Mouse (Mus musculus): ENCODE measurements around the gene Slc8b1.

Slc8b1 gene

DNA sequence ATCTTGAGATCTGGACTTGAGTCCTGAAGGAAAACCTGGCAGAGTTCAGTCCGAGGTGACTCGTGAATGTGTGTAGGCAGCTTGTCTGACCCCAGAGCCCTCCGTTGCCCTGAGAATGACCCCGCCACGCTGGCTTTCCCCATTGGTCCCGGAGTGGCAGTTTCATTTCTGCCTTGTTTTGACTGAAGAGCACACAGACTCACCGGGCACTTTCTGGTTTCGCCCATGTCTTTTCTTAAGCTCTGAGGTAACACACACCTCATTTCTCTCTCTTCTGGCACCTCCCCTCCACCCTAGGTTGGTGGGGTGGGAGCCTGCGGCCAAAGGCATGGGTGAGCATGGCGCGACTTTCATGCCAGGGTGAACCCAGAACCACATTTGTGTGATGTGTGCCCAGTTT, 15.3 kb downstream of the Slc8b1 start:
- DNase-seq (ENCODE audit: low spot score in 2 of 2), result no peak

DNA sequence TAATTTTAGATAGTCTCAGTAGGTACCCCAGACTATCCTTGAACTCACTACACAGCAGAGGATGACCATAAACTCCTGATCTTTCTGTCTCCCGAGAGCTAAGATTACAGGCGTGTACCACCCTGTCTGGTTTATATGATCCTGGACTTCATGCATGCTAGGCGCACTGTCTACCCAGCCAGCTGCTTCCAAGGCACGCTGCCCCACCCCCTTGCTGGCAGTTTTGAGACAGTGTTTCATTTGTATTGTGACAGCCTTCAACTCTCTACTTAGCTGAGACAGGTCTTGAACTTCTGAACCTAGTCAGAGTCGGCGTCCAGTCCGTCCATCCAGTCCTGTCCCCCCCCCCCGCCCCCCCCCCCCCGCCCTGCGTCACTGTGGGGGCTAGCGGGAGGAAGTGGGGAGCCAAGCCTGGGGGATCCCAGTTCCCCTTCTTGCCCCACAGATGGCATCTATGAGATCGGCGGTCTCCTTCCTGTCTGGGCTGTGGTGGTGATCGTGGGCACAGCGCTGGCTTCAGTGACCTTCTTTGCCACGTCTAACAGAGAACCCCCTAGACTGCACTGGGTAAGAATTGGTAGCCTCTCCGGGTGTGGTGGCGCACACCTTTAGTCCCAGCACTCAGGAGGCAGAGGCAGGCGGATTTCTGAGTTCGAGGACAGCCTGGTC, 16.5 kb downstream of the Slc8b1 start:
- DNase-seq (ENCODE audit: low spot score in 2 of 2), result no peak

DNA sequence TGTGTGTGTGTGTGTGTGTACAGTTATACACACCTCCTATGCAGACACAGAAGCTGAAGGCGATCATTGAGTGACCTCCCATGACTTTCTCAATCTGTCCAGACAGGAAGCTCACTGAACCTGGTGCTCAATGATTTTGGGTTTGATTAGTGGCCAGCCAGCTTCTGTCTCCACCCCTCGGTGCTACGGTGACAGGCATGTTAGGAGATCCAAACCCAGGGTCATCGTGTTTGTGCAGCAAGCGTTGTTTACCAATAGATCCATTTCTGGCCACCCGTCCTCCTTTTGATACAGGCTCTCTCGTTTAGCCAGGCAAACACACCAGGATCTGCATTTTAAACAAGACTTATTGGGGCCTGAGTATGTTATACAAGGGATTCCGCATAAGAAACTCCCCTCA, 20.7 kb downstream of the Slc8b1 start:
- DNase-seq (ENCODE audit: low spot score in 2 of 2), result no peak

DNA sequence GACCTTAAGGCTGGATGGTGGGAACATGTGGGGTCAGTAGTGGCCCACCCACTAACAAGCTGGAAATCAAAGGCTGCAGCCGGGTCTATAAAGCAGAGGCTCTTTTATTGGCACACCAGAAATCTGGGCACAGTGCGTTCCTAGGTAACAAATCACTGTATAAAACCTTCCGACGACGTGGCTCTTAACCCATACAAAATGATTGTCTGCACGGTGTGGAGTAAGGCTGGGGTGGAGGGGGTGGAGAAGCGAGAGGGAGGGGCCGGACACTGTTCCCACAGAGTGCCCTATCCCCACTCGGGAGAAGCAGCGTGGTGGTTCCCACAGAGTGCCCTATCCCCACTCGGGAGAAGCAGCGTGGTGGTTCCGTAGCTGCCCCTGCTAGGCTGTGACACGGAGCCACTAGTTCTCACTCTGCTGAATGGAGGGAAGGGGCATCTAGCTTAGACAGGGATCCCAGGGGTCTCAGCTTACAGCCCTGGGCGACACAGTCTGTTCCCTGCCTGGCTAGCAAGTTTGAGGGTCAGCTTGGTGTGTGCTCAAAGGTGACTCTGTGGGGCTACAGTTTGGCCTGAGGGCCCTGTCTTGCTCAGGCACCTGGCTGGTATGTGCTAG, 23.2 kb downstream of the Slc8b1 start:
- no peak for DNase-seq (ENCODE audit: low spot score in 2 of 2)

DNA sequence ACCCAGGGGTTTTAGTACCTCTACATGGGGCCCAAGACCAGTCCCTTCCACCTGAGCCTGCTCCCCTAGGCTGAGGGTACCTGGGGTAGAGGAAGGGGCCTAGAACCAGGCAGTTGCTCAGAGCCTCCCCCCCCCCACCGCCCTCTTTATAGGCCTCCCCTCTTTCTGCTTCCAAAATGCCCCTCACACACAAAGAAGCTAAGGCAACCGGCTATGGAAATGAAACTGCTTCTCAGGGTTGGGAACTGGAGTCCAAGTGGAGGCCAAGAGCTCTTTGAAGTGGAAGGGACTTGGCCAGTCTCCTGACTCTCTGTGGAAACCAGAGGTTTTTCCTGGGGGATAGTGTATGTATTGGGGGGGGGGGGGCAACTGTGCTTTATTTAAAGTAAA, 23.7 kb downstream of the Slc8b1 start:
- no peak for DNase-seq (ENCODE audit: low spot score in 2 of 2)

DNA sequence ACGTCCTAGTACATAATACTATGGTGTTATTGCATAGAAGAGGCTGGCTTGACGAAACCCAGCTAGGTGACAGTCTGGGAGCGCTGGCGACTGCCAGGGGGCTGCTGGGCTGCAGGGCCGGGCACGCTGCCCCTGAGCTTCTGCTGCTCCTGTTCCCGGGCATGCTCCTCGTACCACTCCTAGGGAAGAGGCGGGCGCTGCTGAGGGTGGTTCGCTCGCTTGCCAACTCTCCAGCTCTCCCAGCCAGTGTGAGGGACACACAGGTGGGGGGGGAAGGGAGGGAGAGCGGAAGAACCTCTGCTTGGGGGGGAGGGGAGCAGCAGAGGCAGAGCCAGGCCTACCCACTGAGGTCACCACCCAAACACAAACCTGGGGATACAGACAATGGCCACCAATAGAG, 25.1 kb downstream of the Slc8b1 start:
- DNase-seq (ENCODE audit: low spot score in 2 of 2), result peak in 1 of 2 experiments; percentile 52

DNA sequence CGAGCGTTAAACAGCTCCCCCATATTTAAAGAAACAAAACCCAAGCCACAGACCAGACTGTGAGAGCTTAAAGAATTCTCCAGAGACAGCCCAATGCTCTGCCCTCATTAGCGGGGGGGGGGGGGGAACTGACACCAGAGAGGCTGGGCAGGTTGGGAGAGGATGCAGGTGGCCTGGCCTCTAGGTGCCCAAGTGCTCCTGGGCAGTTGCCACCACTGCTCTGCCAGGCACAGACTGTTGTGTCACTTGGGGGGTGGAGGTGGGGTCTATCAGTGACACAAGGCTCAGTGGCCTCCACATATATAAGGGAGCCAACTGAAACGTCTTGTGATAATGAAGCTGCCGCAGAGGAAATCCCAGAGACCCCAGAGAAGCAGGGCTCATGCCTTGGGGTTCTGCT, 25.7 kb downstream of the Slc8b1 start:
- DNase-seq (ENCODE audit: low spot score in 2 of 2), result no peak

DNA sequence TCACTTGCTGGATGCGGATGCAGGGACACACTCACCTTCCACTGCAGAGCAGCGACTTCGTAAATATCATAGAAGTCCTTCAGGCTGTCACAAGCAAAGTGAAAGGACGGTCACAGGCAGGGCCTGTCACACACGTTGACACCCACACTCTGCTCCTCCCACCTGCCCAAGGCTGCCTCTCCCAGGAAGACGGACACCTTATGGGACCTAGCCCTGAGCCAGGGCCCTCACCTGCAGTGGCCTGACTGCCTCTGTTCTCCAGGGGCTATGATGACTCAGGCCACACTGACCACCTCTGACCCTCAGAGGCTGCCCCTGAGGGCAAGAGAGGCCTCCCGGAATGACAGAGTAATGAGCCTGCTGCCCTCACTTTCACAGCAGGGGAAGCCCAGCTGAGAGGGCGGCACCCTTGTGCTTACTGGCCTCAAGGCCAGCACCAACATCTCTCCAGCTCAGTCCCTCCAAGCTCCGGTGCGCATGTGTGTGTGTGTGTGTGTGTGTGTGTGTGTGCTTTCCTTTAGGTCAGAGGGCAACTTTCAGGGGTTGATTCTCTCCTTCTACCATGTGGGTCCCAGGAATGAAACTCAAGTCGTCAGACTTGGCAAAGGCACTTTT, 37.4 kb downstream of the Slc8b1 start:
- no peak for DNase-seq (ENCODE audit: low spot score in 2 of 2)

DNA sequence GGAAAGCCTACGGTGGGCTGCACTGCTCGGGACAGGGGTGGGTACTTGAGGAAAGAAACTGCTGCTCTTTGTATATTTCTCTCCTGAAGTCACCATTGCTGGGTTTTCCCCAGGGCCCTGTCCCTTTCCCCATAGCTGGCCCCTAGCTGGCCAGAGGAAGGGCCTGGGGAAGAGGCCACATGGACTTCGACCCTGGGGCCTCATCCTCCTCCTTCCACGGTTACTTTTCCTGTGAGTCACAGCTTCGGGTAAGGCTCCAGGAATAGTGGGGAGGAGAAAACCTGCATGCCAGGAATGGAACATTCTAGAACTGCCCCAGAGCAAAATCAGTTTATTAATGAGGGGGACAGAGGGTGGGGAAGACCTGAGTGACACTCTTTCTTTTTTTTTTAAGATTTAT, 39.2 kb downstream of the Slc8b1 start:
- no peak for DNase-seq (ENCODE audit: low spot score in 2 of 2)

DNA sequence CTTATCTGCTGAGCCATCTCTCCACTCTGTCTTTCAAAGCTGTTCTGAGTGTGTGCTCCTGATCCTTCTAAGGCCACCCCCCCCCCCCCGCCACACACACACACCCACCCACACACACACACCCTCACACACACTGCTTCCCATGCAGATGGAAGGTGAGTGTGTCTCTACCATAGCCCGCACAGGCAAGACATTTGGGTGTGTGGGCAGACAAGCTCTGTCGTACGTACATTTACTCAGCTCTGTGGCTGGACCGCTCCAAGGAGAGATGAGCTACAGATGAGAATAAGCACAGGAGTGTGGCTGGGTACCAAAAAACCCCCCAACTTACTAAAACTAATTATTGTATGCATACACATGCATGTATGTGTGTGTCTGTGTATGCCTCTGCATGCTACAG, 39.7 kb downstream of the Slc8b1 start:
- DNase-seq (ENCODE audit: low spot score in 2 of 2), result no peak

DNA sequence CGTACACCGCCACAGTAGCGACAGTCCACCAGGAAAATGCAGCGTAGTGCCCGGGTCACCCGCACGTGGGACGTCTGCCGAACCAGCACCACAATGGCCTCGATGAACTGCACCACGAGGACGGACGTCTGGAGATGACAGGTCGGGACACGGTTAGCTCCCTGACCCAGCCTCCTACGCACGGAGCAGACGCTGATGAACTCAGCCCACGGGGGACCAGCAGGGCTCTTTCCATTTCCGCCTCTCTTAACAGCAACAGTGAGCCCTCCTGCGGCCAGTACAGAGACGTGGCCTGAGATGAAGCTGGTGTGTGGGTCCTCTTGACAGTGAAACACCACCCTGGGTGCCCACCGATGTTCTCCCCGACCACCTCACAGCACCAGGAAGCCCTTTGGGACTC, 44.9 kb downstream of the Slc8b1 start:
- no peak for DNase-seq (ENCODE audit: low spot score in 2 of 2)

DNA sequence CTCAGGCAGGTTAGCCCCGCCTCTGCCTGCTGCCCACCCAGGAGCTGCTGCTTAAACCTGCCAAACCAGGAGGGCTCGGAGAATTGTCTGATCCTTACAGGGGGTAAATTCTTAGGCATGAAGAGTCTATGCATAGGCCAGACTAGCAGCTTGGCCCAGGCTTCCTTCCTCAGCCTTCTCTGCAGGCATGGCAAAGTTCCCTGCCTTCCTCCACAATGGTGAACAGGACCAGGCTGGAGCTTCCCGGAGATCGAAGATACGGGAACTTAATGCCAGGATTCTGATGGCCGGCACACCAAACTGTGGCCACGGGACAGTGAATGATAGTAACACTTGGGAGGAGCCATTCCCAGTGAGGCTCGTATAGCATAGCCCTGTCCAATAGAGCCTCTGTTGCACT, 47.1 kb downstream of the Slc8b1 start:
- DNase-seq (ENCODE audit: low spot score in 2 of 2), result no peak

DNA sequence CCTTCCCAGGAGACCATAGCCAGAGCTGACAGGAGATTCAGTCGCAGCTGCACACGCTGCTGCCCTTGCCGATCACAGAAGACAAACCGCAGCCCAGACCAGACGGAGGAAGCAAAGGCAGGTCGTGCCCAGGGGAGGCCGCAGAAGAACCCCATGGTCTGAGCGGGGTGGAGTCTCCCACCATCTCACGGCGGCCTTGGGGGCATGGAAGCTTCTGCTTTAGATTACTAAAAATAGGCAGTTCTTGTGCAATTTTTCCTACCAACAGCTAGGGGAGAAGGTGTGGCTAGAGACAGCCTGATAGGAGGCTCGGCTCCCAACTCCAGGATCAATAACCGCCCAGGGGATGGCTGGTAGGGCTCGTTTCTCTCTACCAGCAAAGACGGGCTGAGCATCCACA, 47.8 kb downstream of the Slc8b1 start:
- DNase-seq (ENCODE audit: low spot score in 2 of 2), result no peak

DNA sequence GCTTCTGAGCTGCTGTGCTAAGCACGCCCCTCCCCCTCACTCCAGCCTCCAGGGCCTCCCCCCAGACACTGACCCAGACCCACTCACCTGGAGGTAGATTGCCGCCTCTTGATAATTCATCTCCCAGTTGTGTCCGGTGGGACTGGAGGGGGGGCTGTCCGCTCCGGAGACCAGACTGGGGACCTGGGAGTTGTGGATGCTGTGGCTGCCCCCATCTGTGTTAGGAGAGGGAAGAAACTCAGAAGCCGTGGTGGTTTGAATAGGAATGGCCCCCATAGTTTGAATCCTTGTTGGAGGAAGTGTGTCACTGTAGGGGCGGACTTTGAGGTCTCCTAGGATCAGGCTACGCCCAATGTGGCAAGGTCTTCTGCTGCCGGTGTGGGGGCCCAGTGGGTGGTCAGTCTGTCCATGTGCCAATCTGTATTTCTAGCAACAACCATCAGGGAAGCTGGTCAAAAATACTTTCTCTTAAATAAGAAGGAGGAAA, 49.2 kb downstream of the Slc8b1 start:
- peak in 1 of 2 experiments; percentile 35 for DNase-seq (ENCODE audit: low spot score in 2 of 2)

DNA sequence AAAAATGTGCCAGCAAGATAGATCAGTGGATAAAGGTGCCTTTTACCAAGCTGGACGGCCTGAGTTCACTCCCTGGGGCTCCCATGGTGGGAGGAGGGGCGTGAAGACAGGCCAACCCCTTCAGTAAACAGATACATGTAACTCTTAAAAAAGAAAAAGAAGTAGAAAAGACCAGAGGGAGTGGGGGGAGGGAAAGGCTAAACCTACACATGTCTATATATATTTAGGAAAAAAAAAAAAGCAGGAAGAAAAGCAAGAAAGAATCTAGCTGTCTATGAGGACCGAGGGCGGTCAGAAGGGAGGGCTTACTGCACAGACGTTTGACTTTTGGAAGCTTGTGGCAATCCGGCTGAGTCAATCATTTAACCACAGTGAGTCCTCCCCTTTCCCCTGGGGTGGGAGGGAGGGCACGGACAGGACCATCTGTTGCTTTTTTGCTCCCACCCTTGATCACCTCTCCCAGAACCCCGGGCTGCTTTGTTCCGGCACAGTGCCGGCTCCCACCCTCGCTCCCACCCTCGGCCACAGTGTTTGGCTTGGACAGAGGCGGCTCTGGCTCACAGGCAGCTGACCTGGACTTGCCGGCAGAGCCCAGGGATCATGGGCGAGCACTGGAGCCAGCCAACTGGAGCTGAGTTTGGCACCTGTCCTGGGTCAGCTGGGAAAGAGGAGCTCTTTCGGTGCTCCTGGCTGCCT, 49.8 kb downstream of the Slc8b1 start:
- DNase-seq (ENCODE audit: low spot score in 2 of 2), result peak; percentile 42 to 64

DNA sequence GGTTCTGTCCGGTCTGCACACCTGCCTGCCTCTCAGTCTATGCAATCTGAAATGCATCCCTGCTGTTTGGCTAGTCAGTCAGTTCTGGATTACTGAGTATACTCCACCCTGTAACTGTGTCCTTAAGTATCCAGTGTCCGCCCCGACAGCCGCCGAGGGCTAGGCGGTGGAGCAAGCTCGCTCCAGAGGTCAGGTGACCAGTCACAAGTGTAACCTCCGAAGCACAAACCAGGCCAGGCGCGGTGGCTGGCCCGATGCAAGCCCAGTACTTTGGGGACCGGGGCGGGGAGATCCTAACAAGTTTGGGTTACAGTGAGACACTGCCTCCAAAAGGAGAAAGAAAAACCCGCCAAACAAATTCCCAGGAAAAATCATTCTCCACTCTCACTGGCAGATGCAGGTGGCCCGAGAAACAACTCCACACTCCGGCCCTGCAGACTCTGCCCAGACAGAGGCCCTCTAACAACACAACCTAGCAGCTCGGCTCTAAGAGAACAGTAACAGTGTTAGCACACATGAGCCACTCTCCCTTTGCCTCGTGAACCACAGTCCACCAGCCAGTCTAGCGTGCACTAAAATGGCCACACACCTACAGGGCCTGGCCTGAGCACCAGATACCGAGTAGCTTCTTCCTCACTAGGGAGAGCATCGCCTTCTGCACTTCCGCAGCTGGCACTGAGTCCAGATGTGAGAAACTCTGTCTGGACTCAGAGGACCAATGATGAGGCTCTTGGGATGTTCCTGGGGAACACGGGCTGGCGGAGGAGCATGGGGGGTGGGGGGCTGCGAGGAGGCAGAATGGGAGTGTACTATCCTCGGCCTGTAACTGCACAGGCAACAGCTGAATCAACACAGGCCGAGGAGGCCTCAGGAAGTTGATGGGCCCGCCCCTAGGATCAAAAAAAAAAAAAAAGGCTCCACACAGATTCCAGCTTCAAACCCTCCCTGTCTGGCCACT, 52.3 kb downstream of the Slc8b1 start:
- peak in 1 of 2 experiments; percentile 36 for DNase-seq (ENCODE audit: low spot score in 2 of 2)

DNA sequence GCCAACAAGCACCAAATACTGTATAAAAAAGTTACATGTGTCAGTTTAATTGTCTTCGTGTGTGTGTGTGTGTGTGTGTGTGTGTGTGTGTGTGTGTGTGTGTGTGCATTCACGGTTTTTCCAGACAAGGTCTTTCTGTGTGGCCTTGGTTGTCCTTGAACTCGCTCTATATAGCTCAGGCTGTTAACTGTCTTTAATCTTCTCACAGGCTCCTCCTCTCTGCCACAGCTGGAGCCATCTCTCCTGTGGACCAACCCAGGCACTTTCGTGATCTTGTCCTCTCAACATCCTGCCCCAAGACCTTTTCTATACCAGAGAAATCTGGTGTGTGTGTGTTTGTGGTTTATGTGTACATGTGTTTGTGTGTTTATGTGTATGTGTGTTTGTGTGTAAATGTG, 52.9 kb downstream of the Slc8b1 start:
- DNase-seq (ENCODE audit: low spot score in 2 of 2), result no peak

DNA sequence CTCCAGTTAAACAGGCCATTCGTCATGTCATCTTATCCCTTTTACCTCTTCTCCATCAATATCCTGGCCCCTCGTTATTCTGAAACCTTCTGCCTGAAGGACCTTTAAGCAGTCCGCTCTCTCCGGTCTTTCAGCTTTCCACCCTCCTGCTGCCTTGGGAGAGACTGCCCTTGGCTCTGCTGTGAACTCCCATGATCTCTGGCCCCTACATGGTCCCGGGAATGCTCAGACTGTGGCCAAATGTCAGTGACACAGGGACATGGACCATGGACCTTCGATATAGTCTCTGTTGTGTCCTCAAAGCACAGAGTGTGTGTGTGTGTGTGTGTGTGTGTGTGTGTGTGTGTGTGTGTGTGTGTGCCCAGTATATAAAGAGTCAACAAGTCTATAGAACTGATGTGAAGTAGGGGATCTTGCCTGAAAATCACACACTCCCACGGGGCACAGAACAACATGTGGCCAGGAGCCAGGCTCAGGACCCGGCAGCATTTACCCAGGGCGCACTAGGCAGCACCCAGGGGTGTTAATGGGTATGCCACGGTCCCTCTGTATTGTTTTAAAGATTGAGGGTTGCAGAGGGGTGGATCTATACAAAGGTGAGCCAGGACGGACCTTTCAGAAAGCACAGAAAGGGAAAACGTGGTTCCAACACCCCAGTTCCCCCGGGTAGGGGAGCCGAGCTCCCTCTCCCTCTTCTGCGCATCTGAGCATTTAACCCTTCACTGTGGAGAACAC, 54.4 kb downstream of the Slc8b1 start:
- DNase-seq (ENCODE audit: low spot score in 2 of 2), result no peak

DNA sequence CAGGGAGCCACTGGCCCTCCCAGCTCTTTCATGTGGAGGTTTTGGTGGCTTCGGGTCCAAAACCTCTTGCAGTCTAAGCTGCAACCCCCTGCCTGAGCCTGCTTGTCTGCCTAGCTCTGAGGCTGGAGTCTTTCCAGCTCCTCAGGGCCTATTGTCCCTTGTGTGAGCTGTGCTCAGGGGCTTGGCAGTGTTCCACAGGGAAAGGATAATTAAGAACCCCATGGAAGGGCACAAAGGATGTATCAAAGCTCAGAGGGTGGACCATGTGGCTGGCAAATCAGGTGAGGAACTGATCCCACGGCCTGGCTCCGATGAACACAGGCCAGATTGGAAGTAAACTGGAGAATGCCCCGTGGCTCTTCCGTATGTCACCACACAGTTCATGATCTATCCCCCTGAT, 55.1 kb downstream of the Slc8b1 start:
- peak in 1 of 2 experiments; percentile 57 for DNase-seq (ENCODE audit: low spot score in 2 of 2)

DNA sequence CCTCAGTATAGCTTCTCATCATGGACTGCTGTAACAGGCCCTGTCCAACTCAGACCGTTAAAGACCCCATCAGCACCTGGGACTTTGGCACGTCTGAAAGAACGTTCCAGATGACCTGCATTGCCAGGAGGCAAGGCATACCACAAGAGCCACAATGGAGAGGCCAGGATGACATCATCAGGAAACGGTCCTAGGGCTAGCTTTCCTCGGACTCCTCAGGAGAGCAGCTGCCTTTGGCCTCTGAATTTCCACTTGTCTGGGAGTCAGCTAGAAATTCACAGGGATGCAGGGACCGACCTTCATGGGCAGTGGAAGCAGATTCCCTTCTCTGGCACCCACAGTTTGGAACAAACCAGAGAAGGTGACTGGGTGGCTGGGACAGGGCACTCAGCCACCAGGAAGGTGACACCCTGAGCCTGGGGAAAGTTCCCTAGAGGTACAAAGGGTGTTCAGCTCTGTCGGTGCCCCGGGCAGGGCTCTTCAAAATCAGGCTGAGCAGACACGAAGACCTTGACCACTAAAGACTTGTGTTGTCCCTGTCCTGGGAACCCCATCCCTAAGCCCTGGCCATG, 55.8 kb downstream of the Slc8b1 start:
- DNase-seq (ENCODE audit: low spot score in 2 of 2), result no peak
